15 mouse cellular contexts compared by ENCODE assay signal in genomic region chr8:122345181-122346095, GRCm38 (mm10). TPM values are rescaled to one million over a fixed set of nuclear protein-coding genes. Genes with fewer than 3 reads are reported as not detected.
DNase-seq lines count a peak whose midpoint lies in the region; ATAC-seq and TF ChIP-seq lines count a peak whose summit lies in the region.
"Had no signal": no experiment of that assay in that cellular context is flagged by ENCODE, and none has a peak within 500 bp of the region (broad histone marks: within the 10 kb centered on the region; RNA-seq: fewer than 3 reads in every experiment).

No protein-coding gene starts in this region.

- H3K4me3 ChIP-seq in hindbrain, embryonic 12.5 days = no peak overlapping the region
- H3K4me3 ChIP-seq in hindbrain, embryonic 11.5 days (ENCODE audit: low read depth, low read length) = no peak overlapping the region
- H3K4me3 ChIP-seq in ES-E14 (ENCODE audit: insufficient read depth in 1 of 2, low read depth in 1 of 2, low read length in 2 of 2, poor library complexity in 1 of 2, severe bottlenecking in 1 of 2) = no peak overlapping the region; a peak in 1 of 4 replicates
- no peak overlapping the region for H3K4me3 ChIP-seq in liver, embryonic 15.5 days (replicated peaks)
- H3K4me3 ChIP-seq: embryonic facial prominence, embryonic 15.5 days; intestine, embryonic 15.5 days had no signal

- H3K4me2 ChIP-seq in hindbrain, embryonic 12.5 days (replicated peaks) = no peak overlapping the region
- H3K4me2 ChIP-seq in hindbrain, embryonic 11.5 days (replicated peaks; ENCODE audit: low read depth, low read length) = no peak overlapping the region
- peak overlapping the region; percentile 12; the same call in 1 of the 2 replicates for H3K4me2 ChIP-seq in liver, embryonic 15.5 days
- H3K4me2 ChIP-seq: embryonic facial prominence, embryonic 15.5 days; intestine, embryonic 15.5 days had no signal

- peaks cover 37% of the 10 kb centered on the region for H3K4me1 ChIP-seq in hindbrain, embryonic 12.5 days
- H3K4me1 ChIP-seq in hindbrain, embryonic 11.5 days (replicated peaks; ENCODE audit: control insufficient read depth, insufficient read depth, low read length) = 0 out of 2 replicates have a peak, but pooled peaks cover 4% of the 10 kb centered on the region
- H3K4me1 ChIP-seq in ES-E14 (ENCODE audit: control insufficient read depth in 2 of 2, insufficient read depth in 2 of 2, low read length in 2 of 2, poor library complexity in 1 of 2) = peaks cover 2 to 19% of the 10 kb centered on the region in 2 experiments; a peak in 3 of 4 replicates
- H3K4me1 ChIP-seq in liver, embryonic 15.5 days (replicated peaks) = peaks cover 85% of the 10 kb centered on the region

- no peak for DNase-seq in hindbrain, embryonic 11.5 days (ENCODE audit: low spot score)
- DNase-seq in B cell, adult 2 months = peak; percentile 25 to 29
- no peak for DNase-seq in ES-E14 (ENCODE audit: low read depth, low spot score)
- no peak for DNase-seq in right cerebral cortex, postnatal 10 days (ENCODE audit: low spot score in 2 of 2)
- DNase-seq: forebrain, postnatal 0 days; gastrocnemius, postnatal 36 days; kidney, postnatal 36 days; thymus, postnatal 25 days had no signal

- H3K9me3 ChIP-seq in hindbrain, embryonic 12.5 days (replicated peaks) = no peaks in the 10 kb centered on the region
- no peaks in the 10 kb centered on the region for H3K9me3 ChIP-seq in hindbrain, embryonic 11.5 days (ENCODE audit: control insufficient read depth, low read length)
- H3K9me3 ChIP-seq in ES-E14 (ENCODE audit: control insufficient read depth, insufficient read depth, low read depth, low read length) = no peaks in the 10 kb centered on the region
- H3K9me3 ChIP-seq in liver, embryonic 15.5 days (replicated peaks) = no peaks in the 10 kb centered on the region
- H3K9me3 ChIP-seq: embryonic facial prominence, embryonic 15.5 days; intestine, embryonic 15.5 days had no signal

- ATAC-seq in hindbrain, embryonic 12.5 days (ENCODE audit: low FRiP score) = no peak
- no peak for ATAC-seq in hindbrain, embryonic 11.5 days (ENCODE audit: low FRiP score)
- ATAC-seq in liver, embryonic 15.5 days (ENCODE audit: insufficient read depth) = no peak
- ATAC-seq in monocyte, adult 5-6 weeks (replicated peaks; ENCODE audit: insufficient number of reproducible peaks, low FRiP score, low TSS enrichment, poor library complexity, severe bottlenecking) = no peak
- ATAC-seq: forebrain, postnatal 0 days; intestine, embryonic 15.5 days had no signal

- H3K27ac ChIP-seq in hindbrain, embryonic 12.5 days = no peak overlapping the region
- no peak overlapping the region for H3K27ac ChIP-seq in hindbrain, embryonic 11.5 days (ENCODE audit: low read depth, low read length)
- no peak overlapping the region for H3K27ac ChIP-seq in ES-E14 (ENCODE audit: insufficient read depth, low read depth, low read length, poor library complexity, severe bottlenecking)
- H3K27ac ChIP-seq in liver, embryonic 15.5 days (replicated peaks) = peak overlapping the region; percentile 64
- H3K27ac ChIP-seq: embryonic facial prominence, embryonic 15.5 days; intestine, embryonic 15.5 days had no signal

- WGBS in hindbrain, embryonic 12.5 days = 52% methylated on average over 12 of the region's 12 CpGs
- WGBS in hindbrain, embryonic 11.5 days = 58% methylated on average over 12 of the region's 12 CpGs
- 32% methylated on average over 12 of the region's 12 CpGs for WGBS in liver, embryonic 15.5 days (ENCODE audit: insufficient replicate concordance)

- H3K9ac ChIP-seq in hindbrain, embryonic 12.5 days = peak overlapping the region; percentile 27; the same call in 1 of the 2 replicates
- no peak overlapping the region for H3K9ac ChIP-seq in hindbrain, embryonic 11.5 days (ENCODE audit: low read depth, low read length)
- 0 out of 2 replicates have a peak overlapping the region, but pooled peaks have one; percentile 34 for H3K9ac ChIP-seq in ES-E14 (ENCODE audit: insufficient read depth, low read depth, low read length, poor library complexity, severe bottlenecking)
- H3K9ac ChIP-seq in liver, embryonic 15.5 days = no peak overlapping the region
- H3K9ac ChIP-seq: embryonic facial prominence, embryonic 15.5 days; forebrain, postnatal 0 days; intestine, embryonic 15.5 days had no signal

- H3K36me3 ChIP-seq in hindbrain, embryonic 12.5 days = no peaks in the 10 kb centered on the region
- no peaks in the 10 kb centered on the region for H3K36me3 ChIP-seq in hindbrain, embryonic 11.5 days (ENCODE audit: control insufficient read depth, insufficient read depth, low read length)
- no peaks in the 10 kb centered on the region for H3K36me3 ChIP-seq in ES-E14 (ENCODE audit: control insufficient read depth, insufficient read depth, low read length, poor library complexity, severe bottlenecking)
- no peaks in the 10 kb centered on the region for H3K36me3 ChIP-seq in liver, embryonic 15.5 days (replicated peaks)
- H3K36me3 ChIP-seq: embryonic facial prominence, embryonic 15.5 days; intestine, embryonic 15.5 days had no signal

- peaks cover 65% of the 10 kb centered on the region for H3K27me3 ChIP-seq in hindbrain, embryonic 12.5 days
- peaks cover 19% of the 10 kb centered on the region for H3K27me3 ChIP-seq in hindbrain, embryonic 11.5 days (ENCODE audit: control insufficient read depth, insufficient read depth, low read length)
- peaks cover 21% of the 10 kb centered on the region for H3K27me3 ChIP-seq in liver, embryonic 15.5 days

- in situ Hi-C loops in ES-E14 (cut with MboI; ENCODE audit: low sequenced_read_pairs in 2 of 2, unreplicated experiment in 2 of 2) = no loop called here

TF ChIP-seq in ES-E14, 5 proteins besides CTCF, POLR2A, EP300 and RAD21:
- no peak for TF ChIP-seq ZC3H11A (IDR thresholded peaks at IDR 0.05; ENCODE audit: borderline replicate concordance, low read depth, low read length)
- TF ChIP-seq ZNF384 (IDR thresholded peaks at IDR 0.05; ENCODE audit: low read depth, low read length) = no peak
- TF ChIP-seq CHD2 (IDR thresholded peaks at IDR 0.05; ENCODE audit: low read depth, low read length) = no peak
- TF ChIP-seq MAFK (IDR thresholded peaks at IDR 0.05; ENCODE audit: insufficient read depth, low read depth, low read length) = no peak

RNA-seq across cellular contexts. Expression of gene Trhr2, which starts 15.1 kb away (rescaled TPM):
- not detected in 2 replicates for polyA plus RNA-seq in hindbrain, embryonic 12.5 days (2016; fragmentation: Nextera tagmentation; extraction: Ambion mirVana)
- 0.11 and 0.25 TPM in 2 replicates for polyA plus RNA-seq in hindbrain, embryonic 11.5 days (2014; fragmentation: Nextera tagmentation; extraction: Ambion mirVana)
- not detected in 2 replicates for total RNA-seq in ES-E14 (2012; rRNA removed)
- polyA plus RNA-seq in liver, embryonic 15.5 days (2015; fragmentation: Nextera tagmentation; extraction: Ambion mirVana) = not detected in 2 replicates
- not detected in 3 replicates for total RNA-seq in monocyte, adult 5-6 weeks (2017)
- total RNA-seq: forebrain, postnatal 0 days; gastrocnemius, postnatal 36 days; liver, adult 2 months; megakaryocyte-erythroid progenitor cell, adult 5-6 weeks had no signal
- polyA plus RNA-seq: intestine, embryonic 15.5 days; liver, adult 2 months had no signal

RNA-seq across cellular contexts. Expression of gene Zc3h18, which starts 31.0 kb away (rescaled TPM):
- polyA plus RNA-seq in hindbrain, embryonic 12.5 days (2016; fragmentation: Nextera tagmentation; extraction: Ambion mirVana) = 64.0 and 64.4 TPM in 2 replicates
- 38.4 and 38.6 TPM in 2 replicates for polyA plus RNA-seq in hindbrain, embryonic 11.5 days (2014; fragmentation: Nextera tagmentation; extraction: Ambion mirVana)
- 87.1 and 90.4 TPM in 2 replicates for total RNA-seq in ES-E14 (2012; rRNA removed)
- 23.1 and 25.6 TPM in 2 replicates for polyA plus RNA-seq in liver, embryonic 15.5 days (2015; fragmentation: Nextera tagmentation; extraction: Ambion mirVana)
- 57.4 to 76.1 TPM (median 69.7 TPM) in 3 replicates for total RNA-seq in monocyte, adult 5-6 weeks (2017)

Comparison
In these comparisons a context has a peak if more than half of its experiments do, and no peak if none do; other contexts are left out.
1. H3K9ac ChIP-seq: peak in hindbrain, embryonic 12.5 days (single experiment) and ES-E14 (single experiment); none in hindbrain, embryonic 11.5 days (single experiment) and liver, embryonic 15.5 days (single experiment).
2. DNase-seq: peak in B cell, adult 2 months (2 of 2); none in hindbrain, embryonic 11.5 days (single experiment), ES-E14 (single experiment) and right cerebral cortex, postnatal 10 days (0 of 2).